Comparison of ENCODE assay signal across 16 mouse cellular contexts in the genomic region with DNA sequence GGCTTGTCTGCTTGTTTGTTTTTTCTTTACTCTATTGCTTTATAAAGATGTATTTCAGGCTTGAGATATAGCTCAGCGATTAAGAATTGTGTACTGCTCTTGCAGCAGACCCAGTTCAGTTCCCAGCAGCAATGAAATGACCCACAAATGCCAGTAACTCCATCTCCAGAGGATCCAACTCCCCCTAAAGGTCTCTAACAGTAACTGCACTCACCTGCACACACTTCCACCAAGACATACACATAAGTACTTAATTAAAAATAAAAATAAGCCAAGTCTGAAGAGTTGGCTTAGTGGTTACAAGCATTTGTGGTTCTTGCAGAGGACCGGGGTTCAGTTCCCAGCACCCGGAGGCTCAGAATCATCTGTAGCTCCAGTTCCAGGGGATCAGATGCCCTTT.
"Had no signal": no experiment of that assay in that cellular context is flagged by ENCODE, and none has a peak within 500 bp of the region (broad histone marks: within the 10 kb centered on the region; RNA-seq: fewer than 3 reads in every experiment).

No protein-coding gene starts in this region.

- H3K4me3 ChIP-seq: lung, embryonic 15.5 days; megakaryocyte, embryonic 14.5 days; midbrain, embryonic 13.5 days; midbrain, embryonic 15.5 days; neural tube, embryonic 12.5 days; stomach, embryonic 15.5 days had no signal

- H3K27me3 ChIP-seq: lung, embryonic 15.5 days; megakaryocyte, embryonic 14.5 days; midbrain, embryonic 15.5 days; neural tube, embryonic 12.5 days; stomach, embryonic 15.5 days had no signal

- DNase-seq: lung, adult 2 months; lung, postnatal 14 days; lung, postnatal 36 days; right cerebral cortex, postnatal 14 days; thymus, adult 2 months; thymus, postnatal 25 days; thymus, postnatal 4 days had no signal

- H3K27ac ChIP-seq: lung, embryonic 15.5 days; macrophage; midbrain, embryonic 13.5 days; midbrain, embryonic 15.5 days; neural tube, embryonic 12.5 days; stomach, embryonic 15.5 days; stomach, postnatal 0 days had no signal

- ATAC-seq: lung, postnatal 0 days; midbrain, embryonic 13.5 days; midbrain, embryonic 15.5 days had no signal
